Mouse (Mus musculus) midbrain, postnatal 0 days (tissue): ENCODE data around the gene Il34. TPM values are rescaled to one million over a fixed set of nuclear protein-coding genes. Genes with fewer than 3 reads are reported as not detected.

Source experiments
- ATAC-seq: fragments of 200-750 bp; cut with Nextera tagmentation; 2 replicates; pipeline ENCODE4 v1.8.0; 2017; ENCODE audit warnings: moderate number of reproducible peaks, mild to moderate bottlenecking, moderate TSS enrichment, moderate library complexity; ENCODE audit not compliant: low FRiP score
- DNase-seq: peaks from one replicate; pipeline ENCODE4 v3.0.0-alpha.2; 2015; ENCODE audit warnings: low spot score
- H3K27ac ChIP-seq: fragments of 300-500 bp; sonication (generic); 2 replicates; pipeline ENCODE4 v1.5.1; 2014; ENCODE audit warnings: low read depth, mild to moderate bottlenecking, low read length, mixed read lengths
- H3K27me3 ChIP-seq: fragments of 300-500 bp; sonication (generic); 2 replicates; pipeline ENCODE4 v1.6.1; 2014; ENCODE audit warnings: low read length, control low read depth, mixed read lengths; ENCODE audit not compliant: insufficient read depth
- H3K36me3 ChIP-seq: fragments of 300-500 bp; sonication (generic); 2 replicates; pipeline ENCODE4 v1.6.1; 2014; ENCODE audit warnings: low read length, control low read depth, mixed read lengths; ENCODE audit not compliant: insufficient read depth
- H3K4me1 ChIP-seq: fragments of 300-500 bp; sonication (generic); 2 replicates; pipeline ENCODE4 v1.6.1; 2014; ENCODE audit warnings: mild to moderate bottlenecking, control low read depth, antibody characterized with exemption, low read length, mixed read lengths; ENCODE audit not compliant: insufficient read depth
- H3K4me2 ChIP-seq: fragments of 300-500 bp; sonication (generic); 2 replicates; pipeline ENCODE4 v1.6.1; 2014; ENCODE audit warnings: low read depth, mild to moderate bottlenecking, low read length, mixed read lengths; ENCODE audit not compliant: poor library complexity, severe bottlenecking
- H3K4me3 ChIP-seq: fragments of 300-500 bp; sonication (generic); 2 replicates; pipeline ENCODE4 v1.5.1; 2014; ENCODE audit warnings: low read depth, mild to moderate bottlenecking, low read length, moderate library complexity
- H3K9ac ChIP-seq: fragments of 300-500 bp; sonication (generic); replicated peaks from 2 replicates; pipeline ENCODE4 v1.6.1; 2014; ENCODE audit warnings: mild to moderate bottlenecking, low read length, moderate library complexity, mixed read lengths; ENCODE audit not compliant: poor library complexity, severe bottlenecking
- H3K9me3 ChIP-seq: fragments of 300-500 bp; sonication (generic); 2 replicates; pipeline ENCODE4 v1.6.1; 2016; ENCODE audit warnings: low read length, control low read depth
- CTCF ChIP-seq: IDR thresholded peaks from 2 replicates; pipeline ENCODE4 v1.5.1; 2016; ENCODE audit warnings: antibody characterized with exemption, mild to moderate bottlenecking
- WGBS: fragments of 180-500 bp; shearing (Covaris S2); extraction: QIAGEN DNeasy Blood & Tissue Kit; methylation state at CpG from one replicate; pipeline ENCODE4 v1.1.7; 2014; 5-methylcytosine and 5-hydroxymethylcytosine counted together
- polyA plus RNA-seq: library from polyadenylated mRNA; unstranded; fragments of >200 nt; fragmentation: Nextera tagmentation; extraction: Ambion mirVana; gene quantifications from 2 replicates; pipeline ENCODE4 v1.2.1, GENCODE M21; 2015
- total RNA-seq: library from RNA; depleted of rRNA; stranded (reverse); fragments of >200 nt; gene quantifications from 2 replicates; pipeline ENCODE4 v1.2.3, GENCODE M21; 2014

Gene Il34
- total and polyA plus RNA-seq, 2 experiments from 2014 or later: 5.8 to 9.1 TPM

DNA sequence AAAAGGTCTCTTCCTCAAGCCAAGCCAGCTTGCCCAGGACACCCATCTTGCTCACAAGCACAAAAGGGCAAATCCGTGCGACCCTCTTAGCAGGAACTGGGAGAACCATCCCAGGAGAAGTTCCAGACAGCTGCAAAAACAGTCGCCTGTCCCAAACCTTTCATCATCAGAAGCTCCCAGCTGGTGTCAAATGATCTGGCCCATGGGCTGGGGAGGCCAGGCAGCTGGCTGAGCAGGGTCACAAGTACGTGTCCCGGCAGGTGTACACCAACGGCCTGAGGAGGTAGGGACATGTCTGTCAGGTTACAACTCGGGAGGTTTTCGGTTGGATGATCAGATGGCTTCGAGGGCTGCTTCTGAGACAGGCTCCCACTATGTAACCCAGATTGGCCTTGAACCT, 59.1 kb downstream of the Il34 start:
- no peaks in the 10 kb centered on the region for H3K36me3 ChIP-seq
- WGBS: 70% methylated on average over 9 of the region's 9 CpGs
- DNase-seq: no peak
- no peaks in the 10 kb centered on the region for H3K27me3 ChIP-seq
- no peak for ATAC-seq
- H3K4me2 ChIP-seq: no peak overlapping the region
- no peak overlapping the region for H3K9ac ChIP-seq
- H3K9me3 ChIP-seq: no peaks in the 10 kb centered on the region
- no peak for TF ChIP-seq CTCF
- H3K4me1 ChIP-seq: no peaks in the 10 kb centered on the region
- no peak overlapping the region for H3K27ac ChIP-seq
- no peak overlapping the region for H3K4me3 ChIP-seq

DNA sequence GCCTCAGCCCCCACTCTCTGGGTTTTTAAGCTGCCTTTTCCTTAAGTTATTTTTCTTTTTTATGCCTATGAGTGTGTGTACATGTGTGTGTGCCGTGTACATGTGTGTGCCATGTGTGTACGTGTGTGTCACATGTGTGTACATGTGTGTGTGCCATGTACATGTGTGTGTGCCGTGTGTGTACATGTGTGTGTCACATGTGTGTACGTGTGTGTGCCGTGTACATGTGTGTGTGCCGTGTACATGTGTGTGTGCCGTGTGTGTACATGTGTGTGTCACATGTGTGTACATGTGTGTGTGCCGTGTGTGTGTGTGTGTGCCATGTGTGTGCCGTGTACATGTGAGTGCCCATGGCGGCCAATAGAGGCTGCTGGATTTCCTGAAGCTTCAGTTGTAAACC, 60.6 kb downstream of the Il34 start:
- no peaks in the 10 kb centered on the region for H3K27me3 ChIP-seq
- H3K4me1 ChIP-seq: no peaks in the 10 kb centered on the region
- DNase-seq (no peak), ATAC-seq (no peak)
- TF ChIP-seq CTCF: no peak
- no peak overlapping the region for H3K4me3 ChIP-seq
- peaks cover under 1% of the 10 kb centered on the region; the same call in 1 of the 2 replicates for H3K36me3 ChIP-seq
- no peak overlapping the region for H3K27ac ChIP-seq
- H3K9me3 ChIP-seq: no peaks in the 10 kb centered on the region
- no peak overlapping the region for H3K4me2 ChIP-seq
- WGBS: 97% methylated on average over 10 of the region's 10 CpGs
- H3K9ac ChIP-seq: no peak overlapping the region

DNA sequence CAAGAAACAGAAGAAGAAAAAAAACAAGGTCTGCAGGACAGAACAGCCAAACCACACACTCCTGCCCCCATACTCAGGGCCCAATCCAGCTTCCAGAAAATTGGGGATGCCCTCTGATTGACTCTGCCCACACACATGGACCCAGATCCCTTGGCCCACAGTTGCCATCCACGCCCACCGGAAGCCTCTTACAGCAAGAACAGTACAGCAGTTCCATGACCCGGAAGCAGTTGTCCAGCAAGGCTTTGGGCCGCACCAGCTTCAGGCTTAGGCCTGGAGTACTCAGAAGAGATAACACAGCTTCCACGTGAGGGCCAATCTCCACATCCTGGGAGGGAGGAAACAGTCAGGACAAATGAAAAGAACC, 63.3 kb downstream of the Il34 start:
- Histone ChIP-seq H3K36me3 (peaks cover 28% of the 10 kb centered on the region), H3K9me3 (no peaks in the 10 kb centered on the region), H3K4me2 (no peak overlapping the region), H3K9ac (no peak overlapping the region), H3K27ac (no peak overlapping the region), H3K27me3 (no peaks in the 10 kb centered on the region), H3K4me1 (no peaks in the 10 kb centered on the region), H3K4me3 (no peak overlapping the region)
- no peak for TF ChIP-seq CTCF
- ATAC-seq (no peak), DNase-seq (no peak)
- 88% methylated on average over 5 of the region's 5 CpGs for WGBS

GRCm38 (mm10) chr8:110741816-110742451, 63.8 kb downstream of the Il34 start:
- H3K4me2 ChIP-seq: no peak overlapping the region
- WGBS: 70% methylated on average over 15 of the region's 15 CpGs
- ATAC-seq (no peak), DNase-seq (no peak)
- no peak overlapping the region for H3K9ac ChIP-seq
- H3K27ac ChIP-seq: peak overlapping the region; percentile 13; the same call in 1 of the 2 replicates
- H3K36me3 ChIP-seq: peaks cover 33% of the 10 kb centered on the region
- H3K27me3 ChIP-seq: no peaks in the 10 kb centered on the region
- no peaks in the 10 kb centered on the region for H3K4me1 ChIP-seq
- TF ChIP-seq CTCF: no peak
- H3K9me3 ChIP-seq: no peaks in the 10 kb centered on the region
- no peak overlapping the region for H3K4me3 ChIP-seq

- no peak for TF ChIP-seq CTCF
- Histone ChIP-seq H3K9me3 (no peaks in the 10 kb centered on the region), H3K4me3 (no peak overlapping the region), H3K36me3 (peaks cover 42% of the 10 kb centered on the region), H3K4me1 (no peaks in the 10 kb centered on the region), H3K27me3 (no peaks in the 10 kb centered on the region), H3K9ac (no peak overlapping the region), H3K4me2 (no peak overlapping the region), H3K27ac (no peak overlapping the region)
- ATAC-seq (no peak), DNase-seq (no peak)
- 91% methylated on average over 5 of the region's 5 CpGs for WGBS
Measured at GRCm38 (mm10) chr8:110740629-110741175, 65.0 kb downstream of the Il34 start.

GRCm38 (mm10) chr8:110738591-110739195, 67.0 kb downstream of the Il34 start:
- Histone ChIP-seq H3K9me3 (no peaks in the 10 kb centered on the region), H3K27ac (no peak overlapping the region), H3K9ac (no peak overlapping the region), H3K4me1 (no peaks in the 10 kb centered on the region), H3K4me3 (no peak overlapping the region), H3K4me2 (no peak overlapping the region), H3K36me3 (peaks cover 53% of the 10 kb centered on the region), H3K27me3 (no peaks in the 10 kb centered on the region)
- TF ChIP-seq CTCF: no peak
- ATAC-seq (no peak), DNase-seq (no peak)
- 88% methylated on average over 35 of the region's 35 CpGs for WGBS
